14 mouse cellular contexts compared by ENCODE assay signal in the genomic region with DNA sequence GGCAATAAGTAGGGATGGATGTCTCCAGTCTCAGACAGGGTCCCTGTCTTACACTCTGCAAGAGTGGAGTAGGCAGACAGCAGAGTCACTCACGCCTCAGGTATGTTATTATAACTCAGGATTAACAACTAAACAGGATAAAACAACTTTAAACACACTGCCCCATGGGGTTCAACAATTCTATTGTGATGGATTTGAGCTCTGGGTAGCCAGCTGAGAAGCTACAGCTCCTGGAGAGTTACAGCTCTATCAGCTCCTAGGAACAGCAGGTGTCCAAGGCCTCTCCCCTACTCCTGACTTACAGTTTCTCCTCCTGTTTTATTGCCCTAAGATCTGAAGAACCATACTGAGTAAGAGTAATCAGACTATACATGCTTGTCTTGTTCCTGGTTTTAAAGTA.
"Had no signal": no experiment of that assay in that cellular context is flagged by ENCODE, and none has a peak within 500 bp of the region (broad histone marks: within the 10 kb centered on the region; RNA-seq: fewer than 3 reads in every experiment).

No protein-coding gene starts in this region.

- H3K4me1 ChIP-seq: midbrain, embryonic 13.5 days; midbrain, embryonic 15.5 days; neural tube, embryonic 12.5 days; stomach, embryonic 15.5 days had no signal

- H3K4me3 ChIP-seq: midbrain, embryonic 13.5 days; midbrain, embryonic 15.5 days; neural tube, embryonic 12.5 days; stomach, embryonic 15.5 days had no signal

- H3K27me3 ChIP-seq: midbrain, embryonic 13.5 days; midbrain, embryonic 15.5 days; neural tube, embryonic 12.5 days; stomach, embryonic 15.5 days had no signal

- H3K36me3 ChIP-seq: midbrain, embryonic 13.5 days; midbrain, embryonic 15.5 days; neural tube, embryonic 12.5 days; stomach, embryonic 15.5 days had no signal

- H3K4me2 ChIP-seq: lung, embryonic 14.5 days; midbrain, embryonic 11.5 days; midbrain, embryonic 13.5 days; midbrain, embryonic 15.5 days; neural tube, embryonic 12.5 days; stomach, embryonic 15.5 days had no signal

- H3K9me3 ChIP-seq: midbrain, embryonic 15.5 days; stomach, embryonic 15.5 days had no signal

- H3K9ac ChIP-seq: lung, embryonic 14.5 days; midbrain, embryonic 13.5 days; midbrain, embryonic 15.5 days; neural tube, embryonic 12.5 days; stomach, embryonic 15.5 days had no signal

- H3K27ac ChIP-seq: midbrain, embryonic 13.5 days; midbrain, embryonic 15.5 days; neural tube, embryonic 12.5 days; stomach, embryonic 15.5 days; stomach, postnatal 0 days had no signal

- ATAC-seq: midbrain, embryonic 13.5 days; midbrain, embryonic 15.5 days had no signal

- DNase-seq: lung, adult 18-20 months; lung, embryonic 14.5 days; lung, postnatal 10 days; lung, postnatal 4 days; right cerebral cortex, postnatal 14 days; thymus, adult 2 months; thymus, postnatal 25 days; thymus, postnatal 4 days had no signal
